Mouse (Mus musculus): ENCODE data around the gene Esrrb. TPM values are rescaled to one million over a fixed set of nuclear protein-coding genes. Genes with fewer than 3 reads are reported as not detected.

The Esrrb gene
- polyA plus RNA-seq, 1 experiment from 2014 or later, result 0.94 TPM

DNA sequence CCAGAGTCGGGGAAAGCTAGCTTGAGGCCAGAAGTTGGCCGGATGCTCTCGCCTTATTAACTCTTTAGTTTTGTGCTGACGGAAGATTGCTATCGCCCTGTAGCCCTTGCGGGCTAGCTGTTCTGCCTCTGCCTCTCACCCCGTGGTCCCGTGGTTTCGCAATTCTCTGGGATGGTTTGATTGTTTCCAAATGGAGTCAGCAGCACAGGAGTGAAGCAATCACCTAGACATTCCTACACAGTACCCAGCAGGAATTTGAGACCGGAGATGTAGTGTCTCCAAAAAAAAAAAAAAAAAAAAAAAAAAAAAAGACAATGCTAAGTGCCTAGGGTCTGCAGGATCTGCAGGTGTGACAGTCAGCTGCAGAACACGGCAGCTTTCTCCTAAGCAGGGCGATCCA lies 112.7 kb downstream of the Esrrb start:
- DNase-seq (ENCODE audit: low spot score) (no peak), ATAC-seq (ENCODE audit: insufficient read depth, low FRiP score, low TSS enrichment) (no peak)
- Histone ChIP-seq H3K27me3 (ENCODE audit: control insufficient read depth, insufficient read depth, low read length) (no peaks in the 10 kb centered on the region), H3K4me2 (ENCODE audit: low read depth) (no peak overlapping the region), H3K4me1 (ENCODE audit: control insufficient read depth, insufficient read depth, low read length) (no peaks in the 10 kb centered on the region), H3K9ac (ENCODE audit: low read length) (no peak overlapping the region), H3K27ac (ENCODE audit: low read depth, low read length) (no peak overlapping the region), H3K36me3 (ENCODE audit: control insufficient read depth, insufficient read depth, low read length) (no peaks in the 10 kb centered on the region), H3K4me3 (ENCODE audit: low read depth, low read length) (no peak overlapping the region), H3K9me3 (ENCODE audit: control insufficient read depth, low read length) (no peaks in the 10 kb centered on the region)
- WGBS, result 70% methylated on average over 12 of the region's 12 CpGs

DNA sequence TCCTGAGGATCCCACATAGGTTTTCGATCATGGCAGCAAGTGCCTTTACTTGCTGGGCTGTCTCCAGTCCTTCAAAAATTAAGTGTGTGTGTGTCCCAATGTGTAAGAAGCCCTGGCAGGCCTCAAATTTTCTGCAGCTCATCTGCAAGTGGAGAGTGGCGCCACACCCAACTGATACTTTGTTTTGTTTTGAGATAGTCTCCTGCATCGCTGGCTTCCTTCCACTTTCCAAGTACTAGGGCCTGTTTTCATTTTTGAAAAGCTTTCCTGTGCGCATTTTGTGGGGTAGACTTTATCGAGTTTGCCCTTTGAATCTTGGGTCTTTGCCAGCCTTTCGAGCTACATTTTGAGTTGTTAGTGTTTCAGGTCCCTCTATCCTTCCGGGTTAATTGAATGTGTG lies 115.1 kb downstream of the Esrrb start:
- Histone ChIP-seq H3K9ac (ENCODE audit: low read length) (no peak overlapping the region), H3K27me3 (ENCODE audit: control insufficient read depth, insufficient read depth, low read length) (no peaks in the 10 kb centered on the region), H3K4me1 (ENCODE audit: control insufficient read depth, insufficient read depth, low read length) (no peaks in the 10 kb centered on the region), H3K4me3 (ENCODE audit: low read depth, low read length) (no peak overlapping the region), H3K4me2 (ENCODE audit: low read depth) (no peak overlapping the region), H3K9me3 (ENCODE audit: control insufficient read depth, low read length) (no peaks in the 10 kb centered on the region), H3K36me3 (ENCODE audit: control insufficient read depth, insufficient read depth, low read length) (no peaks in the 10 kb centered on the region), H3K27ac (ENCODE audit: low read depth, low read length) (no peak overlapping the region)
- ATAC-seq (ENCODE audit: insufficient read depth, low FRiP score, low TSS enrichment), result no peak
- 88% methylated on average over 7 of the region's 7 CpGs for WGBS
- DNase-seq (ENCODE audit: low spot score), result no peak

DNA sequence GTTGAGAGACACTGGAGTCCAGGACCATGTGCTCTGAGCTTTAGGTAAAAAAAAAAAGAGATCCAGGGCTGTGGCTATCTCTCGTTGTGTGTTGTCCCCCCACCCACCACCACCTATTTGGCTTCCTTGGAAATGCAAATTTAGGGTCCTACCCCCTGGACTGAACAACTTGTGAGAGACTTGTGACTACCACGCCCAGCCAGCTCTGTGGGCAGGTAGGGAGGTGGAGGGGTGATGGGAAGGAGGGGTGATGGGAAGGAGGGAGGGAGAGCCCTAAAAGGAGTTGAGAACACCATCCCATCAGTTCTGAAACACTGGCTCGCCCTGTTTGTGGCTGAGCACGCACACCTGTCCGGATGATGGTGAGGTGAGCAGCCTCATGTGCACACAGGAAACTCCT lies 118.0 kb downstream of the Esrrb start:
- no peaks in the 10 kb centered on the region for H3K27me3 ChIP-seq (ENCODE audit: control insufficient read depth, insufficient read depth, low read length)
- H3K36me3 ChIP-seq (ENCODE audit: control insufficient read depth, insufficient read depth, low read length), result no peaks in the 10 kb centered on the region
- H3K4me1 ChIP-seq (ENCODE audit: control insufficient read depth, insufficient read depth, low read length), result no peaks in the 10 kb centered on the region
- no peaks in the 10 kb centered on the region for H3K9me3 ChIP-seq (ENCODE audit: control insufficient read depth, low read length)
- H3K4me3 ChIP-seq (ENCODE audit: low read depth, low read length), result no peak overlapping the region
- no peak overlapping the region for H3K9ac ChIP-seq (ENCODE audit: low read length)
- no peak for DNase-seq (ENCODE audit: low spot score)
- no peak overlapping the region for H3K4me2 ChIP-seq (ENCODE audit: low read depth)
- 68% methylated on average over 5 of the region's 5 CpGs for WGBS
- H3K27ac ChIP-seq (ENCODE audit: low read depth, low read length), result no peak overlapping the region
- ATAC-seq (ENCODE audit: insufficient read depth, low FRiP score, low TSS enrichment), result no peak

DNA sequence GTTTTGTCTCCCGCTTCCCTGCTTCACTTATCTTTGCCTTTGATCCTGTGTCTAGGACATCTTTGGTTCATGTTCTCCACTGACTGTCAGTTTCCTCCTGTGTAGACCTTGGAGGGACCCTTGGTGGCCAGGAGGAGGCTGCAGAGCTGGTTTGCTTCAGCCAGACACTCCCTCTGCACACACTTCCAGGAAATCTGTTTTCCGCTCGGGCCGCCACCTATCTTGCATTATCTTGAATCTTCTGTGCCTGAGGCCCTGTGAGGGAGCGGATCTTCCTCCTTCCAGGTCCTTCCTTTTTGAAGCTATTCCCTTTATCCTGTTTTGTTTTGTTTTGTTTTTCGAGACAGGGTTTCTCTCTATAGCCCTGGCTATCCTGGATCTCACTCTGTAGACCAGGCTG lies 121.1 kb downstream of the Esrrb start:
- Histone ChIP-seq H3K27ac (ENCODE audit: low read depth, low read length) (no peak overlapping the region), H3K4me3 (ENCODE audit: low read depth, low read length) (no peak overlapping the region), H3K4me2 (ENCODE audit: low read depth) (no peak overlapping the region), H3K4me1 (ENCODE audit: control insufficient read depth, insufficient read depth, low read length) (no peaks in the 10 kb centered on the region), H3K9me3 (ENCODE audit: control insufficient read depth, low read length) (no peaks in the 10 kb centered on the region), H3K27me3 (ENCODE audit: control insufficient read depth, insufficient read depth, low read length) (no peaks in the 10 kb centered on the region), H3K36me3 (ENCODE audit: control insufficient read depth, insufficient read depth, low read length) (no peaks in the 10 kb centered on the region), H3K9ac (ENCODE audit: low read length) (no peak overlapping the region)
- 84% methylated on average over 6 of the region's 6 CpGs for WGBS
- no peak for DNase-seq (ENCODE audit: low spot score)
- ATAC-seq (ENCODE audit: insufficient read depth, low FRiP score, low TSS enrichment), result no peak

DNA sequence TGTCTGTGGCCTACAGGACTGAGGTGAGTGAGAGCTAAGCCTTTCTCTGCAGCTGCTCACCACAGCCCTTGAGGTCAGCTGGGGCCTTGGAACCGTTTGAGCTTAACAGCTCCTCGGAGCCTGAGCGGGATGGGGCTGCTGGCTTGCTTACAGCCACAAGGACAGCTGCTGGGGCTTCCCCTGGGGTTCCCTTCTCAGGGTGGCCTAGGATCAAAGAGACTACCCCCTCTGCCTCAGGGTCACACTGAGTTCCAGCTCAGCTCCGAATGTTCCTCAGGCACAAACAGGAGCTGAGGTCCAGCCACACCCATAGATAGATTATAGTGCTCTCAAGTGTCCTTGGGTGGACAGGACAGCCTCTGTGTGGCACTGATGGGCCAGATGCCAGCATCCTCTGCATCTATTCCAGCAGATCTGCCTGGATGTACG lies 122.5 kb downstream of the Esrrb start:
- Histone ChIP-seq H3K9me3 (ENCODE audit: control insufficient read depth, low read length) (no peaks in the 10 kb centered on the region), H3K4me2 (ENCODE audit: low read depth) (no peak overlapping the region)
- no peak for ATAC-seq (ENCODE audit: insufficient read depth, low FRiP score, low TSS enrichment)

DNA sequence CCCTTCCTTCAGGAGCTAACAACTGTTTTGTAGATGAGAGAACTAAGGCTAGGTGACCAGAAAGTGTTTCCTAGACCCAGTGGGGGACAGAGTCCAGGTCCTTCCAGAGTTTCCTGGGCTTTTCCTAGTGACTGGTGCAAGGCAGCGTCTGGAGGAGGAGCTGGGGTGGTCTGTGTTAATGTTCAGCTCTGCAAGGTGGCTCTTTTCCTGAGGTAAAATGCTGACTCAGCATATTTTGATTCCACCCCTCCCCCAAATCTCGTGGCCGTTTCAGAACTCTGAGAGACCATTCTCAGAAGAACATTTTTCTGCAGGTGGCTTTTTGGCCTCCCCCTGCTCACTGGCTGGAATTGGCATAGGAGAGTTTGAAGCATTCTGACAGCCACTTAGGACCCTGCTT lies 127.1 kb downstream of the Esrrb start:
- Histone ChIP-seq H3K36me3 (ENCODE audit: control insufficient read depth, insufficient read depth, low read length) (no peaks in the 10 kb centered on the region), H3K27me3 (ENCODE audit: control insufficient read depth, insufficient read depth, low read length) (no peaks in the 10 kb centered on the region), H3K9ac (ENCODE audit: low read length) (no peak overlapping the region), H3K9me3 (ENCODE audit: control insufficient read depth, low read length) (no peaks in the 10 kb centered on the region), H3K4me3 (ENCODE audit: low read depth, low read length) (no peak overlapping the region), H3K4me2 (ENCODE audit: low read depth) (no peak overlapping the region), H3K27ac (ENCODE audit: low read depth, low read length) (no peak overlapping the region), H3K4me1 (ENCODE audit: control insufficient read depth, insufficient read depth, low read length) (no peaks in the 10 kb centered on the region)
- DNase-seq (ENCODE audit: low spot score) (no peak), ATAC-seq (ENCODE audit: insufficient read depth, low FRiP score, low TSS enrichment) (no peak)
- 86% methylated on average over 3 of the region's 3 CpGs for WGBS

More for the DNA sequence above, 122.5 kb downstream of the Esrrb start:
- Histone ChIP-seq H3K27ac (ENCODE audit: low read depth, low read length) (no peak overlapping the region), H3K36me3 (ENCODE audit: control insufficient read depth, insufficient read depth, low read length) (no peaks in the 10 kb centered on the region), H3K9ac (ENCODE audit: low read length) (no peak overlapping the region), H3K4me3 (ENCODE audit: low read depth, low read length) (no peak overlapping the region), H3K27me3 (ENCODE audit: control insufficient read depth, insufficient read depth, low read length) (no peaks in the 10 kb centered on the region), H3K4me1 (ENCODE audit: control insufficient read depth, insufficient read depth, low read length) (no peaks in the 10 kb centered on the region)
- no peak for DNase-seq (ENCODE audit: low spot score)
- 51% methylated on average over 5 of the region's 5 CpGs for WGBS

DNA sequence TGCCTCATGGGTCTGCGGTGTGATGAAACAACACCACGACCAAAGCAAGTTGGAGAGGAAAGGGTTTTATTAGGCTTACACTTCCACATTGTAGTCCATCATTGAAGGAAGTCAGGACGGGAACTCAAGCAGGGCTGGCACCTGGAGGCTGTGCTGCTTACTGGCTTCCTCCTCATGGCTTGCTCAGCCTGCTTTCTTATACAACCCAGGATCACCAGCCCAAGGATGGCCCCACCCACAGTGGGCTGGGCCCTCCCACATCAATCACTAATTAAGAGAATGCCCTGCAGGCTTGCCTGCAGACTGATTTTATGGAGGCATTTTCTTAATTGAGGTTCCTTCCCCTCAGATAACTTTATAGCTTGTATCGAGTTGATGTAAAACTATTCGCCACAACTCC lies 129.1 kb downstream of the Esrrb start:
- H3K9ac ChIP-seq (ENCODE audit: low read length), result no peak overlapping the region
- no peaks in the 10 kb centered on the region for H3K4me1 ChIP-seq (ENCODE audit: control insufficient read depth, insufficient read depth, low read length)
- H3K36me3 ChIP-seq (ENCODE audit: control insufficient read depth, insufficient read depth, low read length), result no peaks in the 10 kb centered on the region
- no peak overlapping the region for H3K4me2 ChIP-seq (ENCODE audit: low read depth)
- no peaks in the 10 kb centered on the region for H3K9me3 ChIP-seq (ENCODE audit: control insufficient read depth, low read length)
- ATAC-seq (ENCODE audit: insufficient read depth, low FRiP score, low TSS enrichment) (no peak), DNase-seq (ENCODE audit: low spot score) (no peak)
- H3K27me3 ChIP-seq (ENCODE audit: control insufficient read depth, insufficient read depth, low read length), result no peaks in the 10 kb centered on the region
- 56% methylated on average over 5 of the region's 5 CpGs for WGBS
- H3K4me3 ChIP-seq (ENCODE audit: low read depth, low read length), result no peak overlapping the region
- no peak overlapping the region for H3K27ac ChIP-seq (ENCODE audit: low read depth, low read length)

DNA sequence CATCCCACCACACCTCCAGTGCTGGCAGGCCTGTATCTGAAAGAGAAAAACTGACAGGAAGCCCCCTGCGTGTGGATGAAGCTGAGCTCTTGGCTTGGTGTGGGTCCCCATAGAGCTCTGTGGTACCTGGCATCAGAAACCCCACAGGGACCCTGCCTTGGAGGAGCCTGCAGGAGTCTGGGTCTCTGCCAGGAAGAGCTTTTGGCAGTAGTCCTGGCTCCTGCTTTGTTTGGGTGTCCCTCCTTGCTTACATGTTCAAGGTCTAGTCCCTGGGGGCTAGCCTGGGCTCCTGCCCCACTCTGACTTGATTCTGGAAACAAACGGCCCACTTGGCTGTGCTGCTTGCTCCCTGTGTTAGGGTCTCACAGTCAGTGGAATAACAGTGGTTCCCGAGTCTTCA lies 130.6 kb downstream of the Esrrb start:
- Histone ChIP-seq H3K9me3 (ENCODE audit: control insufficient read depth, low read length) (no peaks in the 10 kb centered on the region), H3K27me3 (ENCODE audit: control insufficient read depth, insufficient read depth, low read length) (no peaks in the 10 kb centered on the region), H3K4me3 (ENCODE audit: low read depth, low read length) (no peak overlapping the region), H3K4me2 (ENCODE audit: low read depth) (no peak overlapping the region), H3K36me3 (ENCODE audit: control insufficient read depth, insufficient read depth, low read length) (no peaks in the 10 kb centered on the region), H3K27ac (ENCODE audit: low read depth, low read length) (no peak overlapping the region), H3K9ac (ENCODE audit: low read length) (no peak overlapping the region), H3K4me1 (ENCODE audit: control insufficient read depth, insufficient read depth, low read length) (no peaks in the 10 kb centered on the region)
- no peak for DNase-seq (ENCODE audit: low spot score)
- 77% methylated on average over 3 of the region's 3 CpGs for WGBS
- ATAC-seq (ENCODE audit: insufficient read depth, low FRiP score, low TSS enrichment), result no peak

DNA sequence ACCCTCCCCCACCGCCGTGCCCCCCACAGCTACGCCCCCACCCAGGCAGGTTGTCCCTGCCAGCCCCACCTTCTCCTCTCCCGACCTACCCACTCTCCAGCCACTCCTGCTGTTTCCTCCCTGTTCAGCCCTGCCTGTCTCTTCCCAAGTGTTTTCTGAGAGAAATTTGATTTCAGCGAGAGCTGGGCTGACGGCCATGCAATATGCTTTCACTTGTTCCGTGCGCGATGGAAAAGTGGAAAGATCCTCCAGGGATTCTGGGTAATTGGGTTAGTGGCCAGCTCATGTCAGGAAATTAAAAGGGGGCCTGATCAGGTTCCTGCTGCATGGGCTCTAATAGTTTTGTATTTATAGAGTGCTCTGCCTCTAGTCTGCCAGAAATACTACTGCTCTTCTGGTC lies 131.9 kb downstream of the Esrrb start:
- ATAC-seq (ENCODE audit: insufficient read depth, low FRiP score, low TSS enrichment), result no peak

More for the DNA sequence above, 131.9 kb downstream of the Esrrb start:
- no peaks in the 10 kb centered on the region for H3K36me3 ChIP-seq (ENCODE audit: control insufficient read depth, insufficient read depth, low read length)
- H3K4me3 ChIP-seq (ENCODE audit: low read depth, low read length), result no peak overlapping the region
- no peaks in the 10 kb centered on the region for H3K4me1 ChIP-seq (ENCODE audit: control insufficient read depth, insufficient read depth, low read length)
- no peak overlapping the region for H3K4me2 ChIP-seq (ENCODE audit: low read depth)
- H3K27me3 ChIP-seq (ENCODE audit: control insufficient read depth, insufficient read depth, low read length), result no peaks in the 10 kb centered on the region
- no peak overlapping the region for H3K9ac ChIP-seq (ENCODE audit: low read length)
- DNase-seq (ENCODE audit: low spot score), result no peak
- 49% methylated on average over 9 of the region's 9 CpGs for WGBS
- no peak overlapping the region for H3K27ac ChIP-seq (ENCODE audit: low read depth, low read length)
- no peaks in the 10 kb centered on the region; the same call in 1 of the 2 replicates for H3K9me3 ChIP-seq (ENCODE audit: control insufficient read depth, low read length)
